Comparison of ENCODE assay signal across 8 mouse cellular contexts in the genomic region with DNA sequence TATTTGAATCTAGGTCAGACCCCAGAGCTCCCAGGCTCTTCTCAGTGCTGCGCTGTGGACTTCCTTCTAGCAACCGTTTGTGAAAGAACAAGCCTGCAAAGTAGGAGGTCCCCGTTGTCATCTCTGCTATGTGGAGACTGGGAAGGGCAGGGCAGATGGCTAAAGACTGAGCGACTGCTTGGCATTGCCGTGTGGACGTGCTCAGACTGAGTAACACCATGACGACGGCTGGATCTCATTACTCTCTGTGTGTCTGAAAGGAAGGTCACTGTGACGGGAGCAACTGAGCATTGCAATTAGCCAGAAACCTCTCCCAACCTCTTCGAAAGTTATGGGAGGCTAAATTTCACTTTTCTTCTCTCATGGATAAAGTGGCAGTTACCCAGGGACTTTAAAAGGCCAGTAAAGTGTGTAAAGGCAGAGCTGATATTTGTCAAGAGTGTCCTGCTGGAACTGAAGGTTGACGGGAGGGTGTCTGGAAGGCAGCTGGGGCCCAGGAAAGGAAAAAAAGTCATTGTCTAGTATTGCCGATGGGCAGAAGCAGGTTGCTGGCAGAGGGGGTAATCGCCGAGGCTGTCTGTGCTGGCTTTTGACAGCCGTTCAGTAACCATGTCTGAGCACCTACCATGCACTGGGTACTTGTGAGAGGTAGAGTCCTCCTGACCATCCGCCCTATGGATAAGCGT. TPM values are rescaled to one million over a fixed set of nuclear protein-coding genes. Genes with fewer than 3 reads are reported as not detected.
DNase-seq lines count a peak whose midpoint lies in the region; ATAC-seq and TF ChIP-seq lines count a peak whose summit lies in the region.
"Had no signal": no experiment of that assay in that cellular context is flagged by ENCODE, and none has a peak within 500 bp of the region (broad histone marks: within the 10 kb centered on the region; RNA-seq: fewer than 3 reads in every experiment).

No protein-coding gene starts in this region.

- TF ChIP-seq CTCF in midbrain, postnatal 0 days (IDR thresholded peaks at IDR 0.05), result no peak

- no peak overlapping the region for H3K4me2 ChIP-seq in embryonic facial prominence, embryonic 15.5 days (replicated peaks)
- H3K4me2 ChIP-seq in midbrain, postnatal 0 days (ENCODE audit: low read depth, low read length, poor library complexity, severe bottlenecking), result no peak overlapping the region; the same call in 1 of the 2 replicates
- H3K4me2 ChIP-seq in intestine, embryonic 16.5 days (ENCODE audit: low read depth, low read length), result no peak overlapping the region
- H3K4me2 ChIP-seq: lung, embryonic 15.5 days had no signal

- H3K9ac ChIP-seq in embryonic facial prominence, embryonic 15.5 days, result no peak overlapping the region
- no peak overlapping the region for H3K9ac ChIP-seq in midbrain, postnatal 0 days (replicated peaks; ENCODE audit: low read length, poor library complexity, severe bottlenecking)
- no peak overlapping the region for H3K9ac ChIP-seq in intestine, embryonic 16.5 days (ENCODE audit: low read depth, low read length)
- H3K9ac ChIP-seq: lung, embryonic 15.5 days had no signal

- no peak overlapping the region for H3K27ac ChIP-seq in embryonic facial prominence, embryonic 15.5 days (replicated peaks)
- peak overlapping the region; percentile 32; the same call in 1 of the 2 replicates for H3K27ac ChIP-seq in midbrain, postnatal 0 days (ENCODE audit: low read depth, low read length)
- H3K27ac ChIP-seq in intestine, embryonic 16.5 days (ENCODE audit: low read length), result no peak overlapping the region
- H3K27ac ChIP-seq: lung, embryonic 15.5 days had no signal

- no peaks in the 10 kb centered on the region for H3K36me3 ChIP-seq in embryonic facial prominence, embryonic 15.5 days
- no peaks in the 10 kb centered on the region for H3K36me3 ChIP-seq in midbrain, postnatal 0 days (ENCODE audit: insufficient read depth, low read length)
- H3K36me3 ChIP-seq in intestine, embryonic 16.5 days (ENCODE audit: control insufficient read depth, insufficient read depth, low read length), result no peaks in the 10 kb centered on the region
- H3K36me3 ChIP-seq: lung, embryonic 15.5 days had no signal

- no peaks in the 10 kb centered on the region for H3K9me3 ChIP-seq in embryonic facial prominence, embryonic 15.5 days (replicated peaks)
- no peaks in the 10 kb centered on the region for H3K9me3 ChIP-seq in midbrain, postnatal 0 days (ENCODE audit: low read length)
- H3K9me3 ChIP-seq in intestine, embryonic 16.5 days (ENCODE audit: control insufficient read depth, low read length), result no peaks in the 10 kb centered on the region
- H3K9me3 ChIP-seq: lung, embryonic 15.5 days had no signal

- no peaks in the 10 kb centered on the region for H3K27me3 ChIP-seq in embryonic facial prominence, embryonic 15.5 days
- H3K27me3 ChIP-seq in midbrain, postnatal 0 days (ENCODE audit: insufficient read depth, low read length), result no peaks in the 10 kb centered on the region
- no peaks in the 10 kb centered on the region for H3K27me3 ChIP-seq in intestine, embryonic 16.5 days (replicated peaks; ENCODE audit: control insufficient read depth, insufficient read depth, low read length)
- H3K27me3 ChIP-seq: lung, embryonic 15.5 days had no signal

- peak; percentile 39; the same call in 1 of the 2 replicates for ATAC-seq in embryonic facial prominence, embryonic 15.5 days (ENCODE audit: insufficient number of reproducible peaks, low FRiP score, low TSS enrichment, low read depth)
- ATAC-seq in midbrain, postnatal 0 days (ENCODE audit: low FRiP score), result peak; percentile 95
- no peak for ATAC-seq in intestine, embryonic 16.5 days

- DNase-seq in right cerebral cortex, postnatal 10 days (ENCODE audit: low spot score in 2 of 2), result peak; percentile 56 to 72
- no peak for DNase-seq in right cerebral cortex, postnatal 25 days
- DNase-seq in kidney, postnatal 10 days, result peak; percentile 40
- peak; percentile 88 for DNase-seq in midbrain, postnatal 0 days (ENCODE audit: low spot score)
- DNase-seq in urinary bladder, postnatal 25 days (ENCODE audit: low spot score), result no peak

- 39% methylated on average over 17 of the region's 17 CpGs for WGBS in embryonic facial prominence, embryonic 15.5 days
- WGBS in midbrain, postnatal 0 days, result 37% methylated on average over 17 of the region's 17 CpGs
- 62% methylated on average over 17 of the region's 17 CpGs for WGBS in intestine, embryonic 16.5 days

- 0 out of 2 replicates have a peak, but pooled peaks cover 6% of the 10 kb centered on the region for H3K4me1 ChIP-seq in embryonic facial prominence, embryonic 15.5 days
- H3K4me1 ChIP-seq in midbrain, postnatal 0 days (ENCODE audit: insufficient read depth, low read length), result no peaks in the 10 kb centered on the region
- no peaks in the 10 kb centered on the region for H3K4me1 ChIP-seq in intestine, embryonic 16.5 days (ENCODE audit: control insufficient read depth, insufficient read depth, low read length)
- H3K4me1 ChIP-seq: lung, embryonic 15.5 days had no signal

- H3K4me3 ChIP-seq in embryonic facial prominence, embryonic 15.5 days (replicated peaks), result no peak overlapping the region
- no peak overlapping the region for H3K4me3 ChIP-seq in midbrain, postnatal 0 days (ENCODE audit: low read depth, low read length)
- no peak overlapping the region for H3K4me3 ChIP-seq in intestine, embryonic 16.5 days (ENCODE audit: low read length)
- H3K4me3 ChIP-seq: lung, embryonic 15.5 days had no signal

RNA-seq across cellular contexts. Expression of a gene that starts 36.0 kb away (rescaled TPM):
- 24.6 and 29.5 TPM in 2 replicates for polyA plus RNA-seq in embryonic facial prominence, embryonic 15.5 days (2015; fragmentation: Nextera tagmentation; extraction: Ambion mirVana)
- total RNA-seq in midbrain, postnatal 0 days (2014; rRNA removed), result 0.80 and 1.4 TPM in 2 replicates
- 1.7 and 2.3 TPM in 2 replicates for polyA plus RNA-seq in midbrain, postnatal 0 days (2015; fragmentation: Nextera tagmentation; extraction: Ambion mirVana)
- 5.6 and 6.0 TPM in 2 replicates for polyA plus RNA-seq in intestine, embryonic 16.5 days (2015; fragmentation: Nextera tagmentation; extraction: Ambion mirVana)

Comparison
In these comparisons a context has a peak if more than half of its experiments do, and no peak if none do; other contexts are left out.
1. DNase-seq: peak in right cerebral cortex, postnatal 10 days (2 of 2), kidney, postnatal 10 days (single experiment) and midbrain, postnatal 0 days (single experiment); none in right cerebral cortex, postnatal 25 days (single experiment) and urinary bladder, postnatal 25 days (single experiment).